Mouse (Mus musculus): ENCODE measurements around the gene Ccl9. TPM values are rescaled to one million over a fixed set of nuclear protein-coding genes. Genes with fewer than 3 reads are reported as not detected.

Ccl9 gene
- polyA plus RNA-seq, 1 experiment from 2014 or later, result 1.1 TPM

GRCm38 (mm10) chr11:83570189-83570588, 8.2 kb downstream of the Ccl9 start:
- no peak overlapping the region for H3K4me2 ChIP-seq (ENCODE audit: low read length)
- H3K27ac ChIP-seq (ENCODE audit: low read length), result no peak overlapping the region
- H3K27me3 ChIP-seq (ENCODE audit: control insufficient read depth, insufficient read depth, low read depth, low read length), result no peaks in the 10 kb centered on the region
- no peaks in the 10 kb centered on the region for H3K4me1 ChIP-seq (ENCODE audit: control insufficient read depth, insufficient read depth, low read length)
- H3K36me3 ChIP-seq (ENCODE audit: control insufficient read depth, insufficient read depth, low read length), result no peaks in the 10 kb centered on the region
- no peaks in the 10 kb centered on the region for H3K9me3 ChIP-seq (replicated peaks; ENCODE audit: control insufficient read depth, low read length, poor library complexity, severe bottlenecking)
- no peak overlapping the region for H3K9ac ChIP-seq (ENCODE audit: low read depth, low read length)
- ATAC-seq, result no peak
- H3K4me3 ChIP-seq (ENCODE audit: low read depth, low read length), result no peak overlapping the region
- 83% methylated on average over 2 of the region's 2 CpGs for WGBS

GRCm38 (mm10) chr11:83569249-83569648, 9.2 kb downstream of the Ccl9 start:
- Histone ChIP-seq H3K9me3 (replicated peaks; ENCODE audit: control insufficient read depth, low read length, poor library complexity, severe bottlenecking) (no peaks in the 10 kb centered on the region), H3K4me2 (ENCODE audit: low read length) (no peak overlapping the region), H3K9ac (ENCODE audit: low read depth, low read length) (no peak overlapping the region), H3K27ac (ENCODE audit: low read length) (no peak overlapping the region), H3K27me3 (ENCODE audit: control insufficient read depth, insufficient read depth, low read depth, low read length) (no peaks in the 10 kb centered on the region), H3K4me1 (ENCODE audit: control insufficient read depth, insufficient read depth, low read length) (no peaks in the 10 kb centered on the region), H3K4me3 (ENCODE audit: low read depth, low read length) (no peak overlapping the region), H3K36me3 (ENCODE audit: control insufficient read depth, insufficient read depth, low read length) (no peaks in the 10 kb centered on the region)
- no peak for ATAC-seq
- WGBS, result 93% methylated on average over 7 of the region's 7 CpGs

- Histone ChIP-seq H3K27me3 (ENCODE audit: control insufficient read depth, insufficient read depth, low read depth, low read length) (no peaks in the 10 kb centered on the region), H3K4me1 (ENCODE audit: control insufficient read depth, insufficient read depth, low read length) (no peaks in the 10 kb centered on the region), H3K4me3 (ENCODE audit: low read depth, low read length) (no peak overlapping the region), H3K4me2 (ENCODE audit: low read length) (no peak overlapping the region), H3K9me3 (replicated peaks; ENCODE audit: control insufficient read depth, low read length, poor library complexity, severe bottlenecking) (no peaks in the 10 kb centered on the region), H3K9ac (ENCODE audit: low read depth, low read length) (no peak overlapping the region), H3K27ac (ENCODE audit: low read length) (no peak overlapping the region), H3K36me3 (ENCODE audit: control insufficient read depth, insufficient read depth, low read length) (no peaks in the 10 kb centered on the region)
- ATAC-seq, result no peak
- WGBS, result 94% methylated on average over 3 of the region's 3 CpGs
These were observed 9.7 kb downstream of the Ccl9 start for GRCm38 (mm10) chr11:83568786-83569185.

- WGBS, result 92% methylated on average over 9 of the region's 9 CpGs
- Histone ChIP-seq H3K36me3 (ENCODE audit: control insufficient read depth, insufficient read depth, low read length) (no peaks in the 10 kb centered on the region), H3K27me3 (ENCODE audit: control insufficient read depth, insufficient read depth, low read depth, low read length) (no peaks in the 10 kb centered on the region), H3K4me3 (ENCODE audit: low read depth, low read length) (no peak overlapping the region), H3K4me1 (ENCODE audit: control insufficient read depth, insufficient read depth, low read length) (no peaks in the 10 kb centered on the region), H3K27ac (ENCODE audit: low read length) (no peak overlapping the region), H3K9ac (ENCODE audit: low read depth, low read length) (no peak overlapping the region), H3K9me3 (replicated peaks; ENCODE audit: control insufficient read depth, low read length, poor library complexity, severe bottlenecking) (no peaks in the 10 kb centered on the region), H3K4me2 (ENCODE audit: low read length) (no peak overlapping the region)
- ATAC-seq, result no peak
These were observed 10.4 kb downstream of the Ccl9 start for GRCm38 (mm10) chr11:83568061-83568460.

GRCm38 (mm10) chr11:83567311-83567710, 11.1 kb downstream of the Ccl9 start:
- WGBS, result 68% methylated on average over 7 of the region's 7 CpGs
- no peaks in the 10 kb centered on the region for H3K36me3 ChIP-seq (ENCODE audit: control insufficient read depth, insufficient read depth, low read length)
- H3K4me1 ChIP-seq (ENCODE audit: control insufficient read depth, insufficient read depth, low read length), result no peaks in the 10 kb centered on the region
- H3K9me3 ChIP-seq (replicated peaks; ENCODE audit: control insufficient read depth, low read length, poor library complexity, severe bottlenecking), result no peaks in the 10 kb centered on the region
- no peak overlapping the region for H3K27ac ChIP-seq (ENCODE audit: low read length)
- ATAC-seq, result no peak
- H3K27me3 ChIP-seq (ENCODE audit: control insufficient read depth, insufficient read depth, low read depth, low read length), result no peaks in the 10 kb centered on the region
- H3K9ac ChIP-seq (ENCODE audit: low read depth, low read length), result no peak overlapping the region
- H3K4me3 ChIP-seq (ENCODE audit: low read depth, low read length), result no peak overlapping the region
- no peak overlapping the region for H3K4me2 ChIP-seq (ENCODE audit: low read length)

GRCm38 (mm10) chr11:83566617-83567016, 11.8 kb downstream of the Ccl9 start:
- ATAC-seq, result no peak
- H3K27me3 ChIP-seq (ENCODE audit: control insufficient read depth, insufficient read depth, low read depth, low read length), result no peaks in the 10 kb centered on the region

GRCm38 (mm10) chr11:83563754-83564153, 14.7 kb downstream of the Ccl9 start:
- no peak overlapping the region for H3K27ac ChIP-seq (ENCODE audit: low read length)
- H3K4me3 ChIP-seq (ENCODE audit: low read depth, low read length), result no peak overlapping the region
- no peaks in the 10 kb centered on the region for H3K4me1 ChIP-seq (ENCODE audit: control insufficient read depth, insufficient read depth, low read length)
- no peak overlapping the region for H3K4me2 ChIP-seq (ENCODE audit: low read length)
- WGBS, result 73% methylated on average over 2 of the region's 2 CpGs
- no peaks in the 10 kb centered on the region for H3K27me3 ChIP-seq (ENCODE audit: control insufficient read depth, insufficient read depth, low read depth, low read length)
- no peak overlapping the region for H3K9ac ChIP-seq (ENCODE audit: low read depth, low read length)
- no peak for ATAC-seq
- no peaks in the 10 kb centered on the region for H3K36me3 ChIP-seq (ENCODE audit: control insufficient read depth, insufficient read depth, low read length)
- no peaks in the 10 kb centered on the region for H3K9me3 ChIP-seq (replicated peaks; ENCODE audit: control insufficient read depth, low read length, poor library complexity, severe bottlenecking)

More at GRCm38 (mm10) chr11:83566617-83567016, 11.8 kb downstream of the Ccl9 start:
- Histone ChIP-seq H3K27ac (ENCODE audit: low read length) (no peak overlapping the region), H3K9ac (ENCODE audit: low read depth, low read length) (no peak overlapping the region), H3K4me2 (ENCODE audit: low read length) (no peak overlapping the region), H3K9me3 (replicated peaks; ENCODE audit: control insufficient read depth, low read length, poor library complexity, severe bottlenecking) (no peaks in the 10 kb centered on the region), H3K4me3 (ENCODE audit: low read depth, low read length) (no peak overlapping the region), H3K36me3 (ENCODE audit: control insufficient read depth, insufficient read depth, low read length) (no peaks in the 10 kb centered on the region), H3K4me1 (ENCODE audit: control insufficient read depth, insufficient read depth, low read length) (no peaks in the 10 kb centered on the region)

GRCm38 (mm10) chr11:83562311-83562887, 16.0 kb downstream of the Ccl9 start:
- Histone ChIP-seq H3K4me1 (ENCODE audit: control insufficient read depth, insufficient read depth, low read length) (no peaks in the 10 kb centered on the region), H3K27ac (ENCODE audit: low read length) (no peak overlapping the region), H3K27me3 (ENCODE audit: control insufficient read depth, insufficient read depth, low read depth, low read length) (no peaks in the 10 kb centered on the region), H3K4me2 (ENCODE audit: low read length) (no peak overlapping the region), H3K36me3 (ENCODE audit: control insufficient read depth, insufficient read depth, low read length) (no peaks in the 10 kb centered on the region), H3K4me3 (ENCODE audit: low read depth, low read length) (no peak overlapping the region), H3K9ac (ENCODE audit: low read depth, low read length) (no peak overlapping the region), H3K9me3 (replicated peaks; ENCODE audit: control insufficient read depth, low read length, poor library complexity, severe bottlenecking) (no peaks in the 10 kb centered on the region)
- WGBS, result 74% methylated on average over 6 of the region's 6 CpGs
- no peak for ATAC-seq

GRCm38 (mm10) chr11:83560405-83560804, 18.0 kb downstream of the Ccl9 start:
- H3K36me3 ChIP-seq (ENCODE audit: control insufficient read depth, insufficient read depth, low read length), result no peaks in the 10 kb centered on the region
- no peaks in the 10 kb centered on the region for H3K9me3 ChIP-seq (replicated peaks; ENCODE audit: control insufficient read depth, low read length, poor library complexity, severe bottlenecking)
- 75% methylated on average over 6 of the region's 6 CpGs for WGBS
- H3K4me3 ChIP-seq (ENCODE audit: low read depth, low read length), result no peak overlapping the region
- no peak overlapping the region for H3K9ac ChIP-seq (ENCODE audit: low read depth, low read length)
- ATAC-seq, result no peak
- H3K27ac ChIP-seq (ENCODE audit: low read length), result no peak overlapping the region
- H3K27me3 ChIP-seq (ENCODE audit: control insufficient read depth, insufficient read depth, low read depth, low read length), result no peaks in the 10 kb centered on the region
- peaks cover 5% of the 10 kb centered on the region; the same call in 1 of the 2 replicates for H3K4me1 ChIP-seq (ENCODE audit: control insufficient read depth, insufficient read depth, low read length)
- H3K4me2 ChIP-seq (ENCODE audit: low read length), result no peak overlapping the region
